Mouse (Mus musculus) brain, embryonic 14.5 days (tissue): Measurements from ENCODE around the gene Gripap1.

ENCODE experiments used
- CTCF ChIP-seq: fragments of 200-500 bp; IDR thresholded peaks from 2 replicates; pipeline ENCODE4 v1.5.1; 2012; ENCODE audit warnings: inconsistent platforms, mild to moderate bottlenecking, moderate library complexity, borderline replicate concordance; ENCODE audit not compliant: insufficient read depth, insufficient read length; ENCODE audit errors: extremely low read depth
- POLR2A ChIP-seq: fragments of 200-500 bp; IDR thresholded peaks from 2 replicates; pipeline ENCODE4 v1.6.1; 2012; ENCODE audit warnings: mild to moderate bottlenecking, inconsistent platforms, borderline replicate concordance; ENCODE audit not compliant: poor library complexity, insufficient read depth, insufficient read length, severe bottlenecking; ENCODE audit errors: extremely low read depth

DNA sequence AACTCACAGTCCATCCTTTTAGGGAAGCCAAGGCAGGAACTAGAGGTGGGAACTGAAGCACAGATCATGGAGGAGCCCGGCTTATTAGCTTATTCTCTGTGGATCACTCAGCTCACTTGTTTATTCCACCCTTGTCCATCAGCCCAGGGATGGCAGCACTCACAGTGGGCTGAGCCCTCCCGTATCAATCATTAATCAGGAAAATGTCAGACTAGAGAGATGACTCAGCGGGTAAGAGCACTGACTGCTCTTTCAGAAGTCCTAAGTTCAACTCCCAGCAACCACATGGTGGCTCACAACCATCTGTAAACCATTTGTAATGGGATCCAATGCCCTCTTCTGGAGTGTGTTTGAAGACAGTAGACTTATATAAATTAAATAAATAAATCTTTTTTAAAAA is 7.8 kb downstream of the Gripap1 start:
- TF ChIP-seq CTCF (no peak), POLR2A (no peak)
